Mouse (Mus musculus) regulatory T cell (primary cell): Measurements from ENCODE around the gene Zbtb34.

Experiments
- in situ Hi-C: fragments of 300-600 bp; cut with MboI, MseI; formaldehyde crosslinking; loops from one replicate; pipeline ENCODE4 v1.15.1; 2025; ENCODE audit warnings: high pct_unique_total_duplicates

Zbtb34 gene

DNA sequence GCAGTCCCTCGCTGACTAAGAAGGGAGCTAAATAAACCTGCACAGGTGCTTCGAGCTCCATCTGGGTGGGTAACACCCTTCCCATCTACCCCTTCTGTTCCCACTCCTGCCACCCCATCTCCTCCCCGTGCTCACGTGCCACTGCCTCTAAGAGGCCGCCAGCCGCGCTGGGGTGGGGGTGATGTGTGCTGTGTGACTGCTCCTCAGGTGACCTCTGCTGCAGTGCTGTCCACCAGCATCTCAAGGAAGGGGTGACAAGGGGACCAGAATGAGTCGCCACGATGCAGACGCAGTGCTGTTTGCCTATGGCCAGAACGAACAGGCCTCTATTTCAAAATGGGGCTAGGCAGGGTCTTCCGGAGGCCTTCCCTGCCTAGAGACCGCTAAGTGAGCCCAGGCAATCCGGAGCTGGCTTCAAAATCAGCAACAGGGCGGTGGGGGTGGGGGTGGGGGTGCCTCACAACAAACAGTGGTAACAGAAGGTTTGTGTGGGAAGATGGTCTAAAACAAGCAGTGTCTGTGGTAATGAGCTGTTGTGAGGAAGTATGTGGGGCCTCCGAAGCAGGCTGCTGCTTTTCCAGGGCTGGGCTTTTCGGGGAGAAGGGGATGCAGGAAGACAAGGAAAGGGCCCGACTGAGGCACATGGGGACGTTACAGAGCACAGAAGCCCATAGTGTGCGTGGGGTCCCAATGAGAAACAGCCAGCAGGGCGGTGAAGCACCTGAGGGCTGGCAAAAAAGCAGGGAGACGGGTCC lies 18.2 kb upstream of the Zbtb34 start:
- in situ Hi-C loops, result no loop called here

DNA sequence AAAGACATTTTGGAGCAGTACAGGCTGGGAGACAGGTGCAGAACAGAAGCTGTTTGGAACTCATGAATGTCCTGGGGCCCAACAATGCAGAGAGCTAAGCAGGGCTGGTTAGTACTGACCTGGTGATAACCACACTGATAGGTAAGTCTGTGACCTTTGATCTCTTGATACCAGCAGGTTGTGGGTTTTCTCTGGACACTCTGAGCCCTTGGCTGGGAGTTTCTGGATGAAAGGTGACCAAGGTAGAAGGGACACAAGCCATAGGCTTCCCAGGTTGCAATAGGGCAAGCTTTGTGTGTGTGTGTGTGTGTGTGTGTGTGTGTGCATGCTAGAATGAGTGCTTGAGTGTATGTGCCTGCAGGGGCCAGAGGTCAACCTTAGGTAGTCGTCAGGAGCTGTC lies 15.7 kb upstream of the Zbtb34 start:
- in situ Hi-C loops, result no loop called here

DNA sequence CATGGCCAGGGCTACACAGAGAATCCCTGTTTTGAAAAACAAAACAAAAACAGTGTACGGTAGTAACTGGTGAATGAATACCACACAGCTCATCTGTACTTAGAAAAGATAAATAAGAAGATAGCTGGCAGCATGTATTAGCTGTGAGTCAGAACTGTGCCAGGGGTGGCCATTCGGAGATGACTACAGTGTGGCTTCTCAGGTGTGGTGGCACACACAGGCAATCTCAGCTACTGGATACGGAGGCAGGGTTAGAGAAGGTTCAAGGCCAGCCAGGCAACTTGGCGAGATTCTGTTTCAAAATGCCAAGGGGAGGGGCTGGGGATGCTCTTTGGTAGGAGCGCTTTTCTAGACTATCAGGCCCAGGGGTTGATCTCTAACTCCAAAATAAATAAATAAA lies 14.6 kb upstream of the Zbtb34 start:
- in situ Hi-C loops, result no loop called here

DNA sequence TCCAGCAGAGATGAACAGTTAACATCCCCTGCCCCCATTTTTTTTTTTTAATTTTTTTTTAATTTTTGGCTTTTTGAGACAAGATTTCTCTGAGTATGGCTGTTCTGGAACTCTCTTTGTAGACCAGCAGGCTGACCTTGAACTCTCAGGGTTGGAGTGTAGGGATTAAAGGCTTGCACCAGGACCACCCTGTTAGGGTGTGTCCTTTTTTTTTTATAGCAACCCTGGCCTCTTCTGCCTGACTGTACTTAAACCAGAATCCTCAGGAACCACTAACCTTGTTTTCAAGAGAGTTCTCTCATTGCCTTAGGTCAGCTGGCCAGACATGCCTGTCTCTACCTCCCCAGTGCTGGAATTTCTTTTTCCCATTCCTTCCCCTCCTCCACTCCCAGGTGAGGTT lies 13.7 kb upstream of the Zbtb34 start:
- in situ Hi-C loops, result no loop called here

DNA sequence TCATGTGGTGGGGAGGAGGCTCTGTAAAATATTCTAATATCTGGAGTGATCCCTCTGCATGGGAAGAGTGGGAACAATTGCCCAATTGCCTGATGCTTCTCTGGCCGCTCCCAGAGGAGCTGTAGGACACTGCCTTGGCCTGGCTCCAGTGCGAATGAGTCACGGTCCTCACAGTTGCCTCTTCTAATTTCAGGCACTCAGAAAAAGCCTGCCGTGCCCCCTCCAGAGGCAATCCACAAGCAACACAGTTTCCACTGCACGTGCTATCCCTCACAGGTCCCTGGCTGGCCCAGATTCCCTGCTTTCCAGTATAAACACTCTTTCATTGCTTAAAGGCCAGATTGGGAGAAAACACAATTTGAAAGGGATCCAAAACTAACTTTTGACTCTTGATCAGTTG lies 13.2 kb upstream of the Zbtb34 start:
- in situ Hi-C loops, result no loop called here

DNA sequence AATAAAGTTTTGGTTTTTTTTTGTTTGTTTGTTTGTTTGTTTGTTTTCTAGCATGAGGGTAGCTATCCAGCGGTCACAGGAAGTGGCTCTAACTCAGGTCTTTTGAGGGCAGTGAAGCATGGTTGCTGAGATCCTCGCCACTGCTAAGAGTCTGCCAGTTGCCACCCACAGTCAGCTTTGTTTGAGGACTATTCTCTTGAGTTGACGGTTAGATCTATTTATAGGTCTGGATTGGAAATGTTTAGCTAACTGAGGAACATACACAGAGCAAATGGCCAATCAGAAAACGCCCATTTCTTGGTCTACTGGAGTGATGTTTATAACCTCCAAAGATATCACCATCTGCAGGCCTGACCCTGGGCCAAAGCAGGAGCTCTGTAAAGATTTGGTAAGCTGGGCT lies 11.6 kb upstream of the Zbtb34 start:
- in situ Hi-C loops, result no loop called here

DNA sequence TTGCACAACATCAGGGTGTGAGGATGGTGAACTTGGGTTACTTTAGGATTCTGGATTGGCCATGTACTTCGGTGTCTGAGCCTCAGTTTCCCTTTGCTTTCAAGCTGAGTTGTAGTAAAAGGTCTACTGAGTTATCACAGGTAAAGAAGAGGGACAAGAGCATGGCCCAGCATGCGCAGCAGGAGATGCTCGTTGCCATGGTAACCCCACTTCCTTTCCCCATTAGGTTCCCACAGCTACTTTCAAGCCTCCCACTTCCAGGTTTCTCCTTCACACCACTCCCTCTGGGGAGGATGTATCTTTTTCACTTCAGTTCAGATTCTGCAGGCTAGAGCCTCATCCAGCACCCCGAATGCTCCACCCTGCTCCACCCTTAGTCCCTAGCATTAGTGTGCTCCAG lies 9.8 kb upstream of the Zbtb34 start:
- in situ Hi-C loops, result no loop called here

DNA sequence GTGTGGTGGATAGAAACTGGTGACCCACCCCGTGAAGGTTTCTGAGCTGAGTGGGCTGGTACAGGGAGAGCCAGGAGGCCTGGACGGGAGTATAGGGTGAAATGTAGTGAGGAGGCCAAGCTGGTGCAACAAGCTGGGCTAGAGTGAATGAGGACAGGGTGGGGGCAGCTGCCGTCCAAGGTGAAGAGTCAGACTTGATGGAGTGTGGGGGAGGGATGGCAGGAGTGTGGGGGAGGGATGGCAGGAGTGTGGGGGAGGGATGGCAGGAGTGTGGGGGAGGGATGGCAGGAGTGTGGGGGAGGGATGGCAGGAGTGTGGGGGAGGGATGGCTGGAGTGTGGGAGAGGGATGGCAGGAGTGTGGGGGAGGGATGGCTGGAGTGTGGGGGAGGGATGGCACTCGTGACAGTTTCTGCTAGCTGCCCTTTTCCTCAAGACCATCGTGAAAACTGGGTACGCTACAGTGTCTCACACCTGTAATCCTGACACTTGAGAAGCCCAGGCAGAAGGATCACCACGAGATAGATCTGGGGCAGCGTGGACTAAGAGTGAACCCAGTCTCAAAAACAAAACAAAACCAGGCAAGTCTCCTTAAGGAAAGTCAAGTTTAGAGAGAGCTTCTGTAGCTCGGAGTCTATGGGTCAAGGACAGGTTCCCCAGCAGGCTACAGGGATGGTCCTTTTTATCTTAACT lies 9.0 kb upstream of the Zbtb34 start:
- in situ Hi-C loops, result no loop called here

DNA sequence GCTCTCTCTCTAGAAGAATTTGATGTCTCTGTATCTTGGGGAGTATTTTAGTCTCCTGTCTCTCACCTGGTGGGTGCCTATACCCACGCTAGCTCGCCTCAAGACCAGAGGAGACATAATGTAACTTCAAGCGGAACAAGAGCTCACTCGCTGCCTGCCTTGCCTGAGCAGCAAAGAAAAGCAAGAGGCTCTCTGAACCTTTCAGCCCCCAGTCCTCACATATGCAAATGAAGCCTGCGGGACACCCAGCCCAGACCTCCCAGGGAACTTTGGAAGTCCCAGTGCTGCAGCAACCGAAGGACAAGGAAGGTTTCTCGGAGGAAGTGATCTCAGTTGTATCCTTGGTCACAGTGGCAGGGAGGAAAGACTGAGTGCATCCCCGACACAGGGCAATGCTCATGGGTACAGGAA lies 8.4 kb upstream of the Zbtb34 start:
- in situ Hi-C loops, result no loop called here

DNA sequence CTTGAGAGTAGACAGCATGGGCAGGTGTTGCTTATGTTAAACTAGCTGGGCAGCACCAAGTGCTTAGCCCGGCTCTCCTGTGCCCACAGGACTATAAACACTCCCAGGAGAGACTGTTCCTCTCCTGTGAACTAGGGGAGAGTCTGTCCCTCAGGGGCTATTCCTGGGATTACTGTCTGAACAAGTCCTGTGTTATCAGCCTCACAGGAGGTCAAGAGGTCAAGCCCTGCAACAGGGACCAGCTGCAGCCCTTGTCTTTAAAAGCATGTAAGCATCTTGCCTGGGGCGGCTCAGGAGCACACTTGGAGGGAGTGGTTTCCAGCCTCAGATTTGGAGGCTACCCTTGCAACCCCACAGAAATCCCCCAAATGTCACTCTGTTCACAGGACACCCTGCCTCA lies 7.3 kb upstream of the Zbtb34 start:
- in situ Hi-C loops, result no loop called here

DNA sequence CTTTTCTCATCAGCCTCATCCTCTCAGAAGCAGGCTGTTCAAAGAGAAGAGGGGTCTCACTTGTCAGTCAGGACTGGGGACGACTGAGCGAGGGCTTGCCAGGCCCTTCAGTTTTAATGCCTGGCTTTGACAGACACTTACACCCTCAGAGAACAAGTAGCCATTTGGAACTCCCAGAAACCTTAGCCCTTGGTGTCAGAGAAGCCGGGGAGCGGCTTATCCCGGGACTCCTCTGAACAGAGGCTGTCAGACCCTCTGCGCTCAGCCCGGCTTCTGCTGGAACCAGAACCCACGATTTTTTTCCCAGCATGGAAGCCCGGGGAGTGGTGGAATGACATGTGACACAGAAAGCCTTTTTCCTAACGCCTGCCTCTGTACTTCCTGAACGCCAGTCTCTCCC lies 6.1 kb upstream of the Zbtb34 start:
- in situ Hi-C loops, result no loop called here

DNA sequence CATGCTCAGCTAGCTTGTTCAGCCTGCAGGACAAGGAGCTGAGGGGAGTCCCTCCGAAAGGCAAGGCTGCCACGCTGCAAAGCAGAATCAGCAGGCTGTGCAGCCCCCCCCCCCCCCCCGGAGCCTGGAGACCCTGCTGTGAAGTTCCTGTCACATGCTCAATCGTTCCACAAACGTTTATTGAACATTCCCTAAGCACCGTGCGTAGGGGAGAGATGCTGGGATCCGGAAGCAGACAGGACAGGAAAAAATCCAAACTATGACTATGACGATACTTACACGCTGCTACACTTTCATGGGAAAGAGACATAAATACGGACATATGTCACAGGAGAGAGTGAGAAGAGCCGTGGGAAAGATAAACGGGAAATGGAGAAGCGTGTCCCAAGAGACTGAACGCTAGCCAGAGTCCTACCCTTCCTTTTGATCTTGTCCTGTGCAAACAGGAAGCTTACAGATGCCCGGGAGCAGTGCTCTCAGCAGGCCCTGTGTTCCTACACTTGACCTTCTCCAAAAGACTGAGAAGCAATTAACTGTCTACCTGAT lies 5.0 kb upstream of the Zbtb34 start:
- in situ Hi-C loops, result no loop called here

DNA sequence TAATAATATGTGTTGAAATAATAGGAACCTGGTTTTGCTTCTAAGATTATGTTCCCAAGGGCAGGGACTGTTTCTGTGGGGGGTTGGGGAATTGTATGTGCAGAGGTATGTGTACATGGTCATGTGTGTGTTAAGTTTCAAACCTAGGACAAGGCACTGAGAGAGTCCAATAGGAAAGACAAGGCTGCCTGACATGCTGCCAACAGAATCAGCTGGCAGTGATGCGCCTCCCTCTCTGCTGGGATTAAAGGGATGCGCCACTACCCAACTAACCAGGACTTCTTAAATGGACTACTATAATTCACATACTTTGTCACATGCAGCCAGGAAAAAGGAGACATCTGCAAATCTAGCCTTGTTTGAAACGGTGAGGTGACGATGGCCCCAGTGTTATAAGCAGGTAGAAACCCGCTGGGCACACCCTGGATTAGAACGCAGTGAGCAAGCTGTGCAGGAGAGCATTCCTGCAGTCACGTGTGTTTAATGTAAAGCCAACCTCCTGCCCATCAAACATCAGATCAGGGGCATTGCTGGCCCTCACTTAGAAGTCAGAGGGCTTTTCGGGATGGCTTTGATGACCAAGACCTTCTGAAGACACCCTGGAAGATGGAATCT lies 4.0 kb upstream of the Zbtb34 start:
- in situ Hi-C loops, result no loop called here

DNA sequence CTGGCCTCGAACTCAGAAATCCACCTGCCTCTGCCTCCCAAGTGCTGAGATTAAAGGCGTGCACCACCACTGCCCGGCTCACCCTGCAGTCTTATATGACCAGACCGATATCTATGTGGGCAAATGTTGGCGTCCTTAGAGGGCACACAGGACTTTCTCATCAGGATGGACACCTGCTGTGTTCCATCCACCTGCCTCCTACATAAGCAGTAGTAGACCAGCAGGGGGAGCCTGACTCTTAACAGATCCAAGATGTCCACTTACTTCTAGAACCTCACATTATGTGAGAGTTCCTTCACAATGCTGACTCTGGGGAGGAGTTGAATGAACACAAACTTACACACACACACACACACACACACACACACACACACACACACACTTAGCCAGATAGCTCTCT lies 1.8 kb upstream of the Zbtb34 start:
- in situ Hi-C loops, result no loop called here

DNA sequence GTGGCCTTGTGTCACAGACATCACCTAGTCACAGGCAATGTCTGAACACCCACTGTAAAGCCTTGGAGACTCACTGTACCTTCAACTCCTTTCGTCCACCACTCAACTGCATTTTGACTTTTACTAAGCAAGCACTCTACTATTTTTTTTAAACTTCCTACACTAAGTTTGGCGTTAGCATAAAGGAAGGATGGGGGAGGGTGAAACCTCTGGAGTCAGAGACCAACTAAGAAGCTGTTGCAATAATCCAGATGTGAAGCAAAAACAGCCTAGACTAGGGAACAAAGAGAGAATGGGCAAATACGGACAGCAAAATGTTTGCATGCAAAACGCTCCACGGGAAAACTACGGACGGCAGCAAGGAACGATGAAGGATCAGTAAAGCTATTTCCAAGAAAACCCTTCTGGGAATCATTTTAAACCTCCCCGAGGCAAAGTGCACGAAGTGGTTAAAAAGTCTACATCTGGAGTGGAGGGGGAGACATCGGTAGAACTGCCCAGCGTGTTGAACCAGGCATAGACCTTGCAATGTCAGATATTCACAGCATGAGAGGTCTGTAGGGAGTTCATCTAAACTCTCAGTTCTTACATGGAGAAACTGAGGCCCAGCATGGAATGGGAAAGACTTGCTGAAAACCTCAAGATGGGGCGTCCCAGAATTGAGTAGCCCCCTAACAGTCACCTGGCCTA lies 898 bp downstream of the Zbtb34 start:
- in situ Hi-C loops, result no loop called here

DNA sequence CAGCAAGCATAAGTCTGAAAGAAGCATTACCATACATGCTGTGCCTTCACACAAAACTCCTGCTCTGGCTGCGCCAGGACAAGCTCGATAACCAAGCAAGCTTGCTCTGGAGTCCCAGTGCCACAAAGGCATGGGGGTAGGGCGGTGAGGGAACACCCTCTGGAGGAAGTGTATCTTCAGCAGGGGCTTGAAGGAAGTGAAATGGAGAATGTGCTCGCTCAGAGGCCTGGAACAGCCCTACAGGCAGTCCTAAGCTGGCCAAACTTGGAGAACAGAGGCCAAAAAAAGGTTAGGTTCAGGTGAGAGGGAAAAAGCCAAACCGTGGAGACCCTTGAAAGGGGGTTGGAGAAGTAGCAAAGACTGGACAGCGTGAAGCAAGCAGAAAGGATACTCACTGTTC lies 1.8 kb downstream of the Zbtb34 start:
- in situ Hi-C loops, result no loop called here

DNA sequence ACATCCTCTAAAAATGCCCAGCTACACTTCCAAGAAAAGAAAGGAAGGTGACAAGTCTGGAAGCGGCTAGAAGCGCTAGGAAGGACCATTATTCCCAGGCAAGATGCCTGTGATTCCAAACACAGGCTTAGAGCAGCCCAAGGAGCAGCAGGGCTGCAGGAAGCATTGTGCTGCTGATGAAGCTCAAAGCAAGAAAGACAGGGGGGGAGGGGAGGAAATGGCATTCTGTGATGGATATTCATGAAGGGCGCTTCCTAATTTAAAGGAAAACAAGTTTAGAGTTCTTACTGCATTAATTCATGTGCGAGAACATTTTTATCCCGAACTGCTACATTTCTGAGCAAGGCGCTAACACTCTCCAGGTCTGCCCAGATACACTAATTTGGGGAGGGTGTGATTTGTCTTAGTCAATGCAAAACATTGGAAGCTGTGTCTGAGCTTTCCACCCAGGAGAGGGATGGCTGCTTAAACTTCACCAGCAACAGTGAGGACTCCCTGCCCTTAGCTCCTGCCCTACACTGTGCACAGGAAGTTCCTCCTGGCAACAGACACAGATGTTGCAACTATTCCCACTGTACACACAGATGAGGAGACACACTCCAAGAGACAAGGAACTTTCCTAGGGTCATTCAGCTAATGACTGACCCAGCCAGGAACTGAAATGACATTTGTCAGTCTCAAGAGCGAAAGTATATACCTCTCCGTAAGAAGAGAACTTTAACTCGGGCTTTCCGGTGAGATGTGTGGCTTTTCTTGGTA lies 4.3 kb downstream of the Zbtb34 start:
- in situ Hi-C loops, result no loop called here

DNA sequence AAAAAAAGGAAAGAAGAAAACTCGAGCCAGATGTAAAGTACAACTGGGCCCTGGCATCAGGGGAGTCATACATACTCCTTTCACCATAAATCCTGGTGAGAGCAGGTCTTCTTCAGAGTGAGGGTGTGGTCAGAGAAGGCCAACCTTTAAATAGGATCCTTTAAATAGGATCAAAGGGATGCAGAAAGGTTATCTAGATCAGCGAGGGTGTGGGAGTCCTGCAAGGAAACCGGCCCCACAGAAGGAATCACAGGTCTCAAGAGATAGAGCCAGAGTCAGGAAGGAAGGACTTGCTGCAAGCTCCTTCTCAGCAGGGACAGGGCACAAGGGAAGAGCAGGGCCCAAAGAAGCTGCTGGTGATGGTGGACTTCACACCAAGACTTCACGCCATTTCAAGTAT lies 13.7 kb downstream of the Zbtb34 start:
- in situ Hi-C loops, result no loop called here

DNA sequence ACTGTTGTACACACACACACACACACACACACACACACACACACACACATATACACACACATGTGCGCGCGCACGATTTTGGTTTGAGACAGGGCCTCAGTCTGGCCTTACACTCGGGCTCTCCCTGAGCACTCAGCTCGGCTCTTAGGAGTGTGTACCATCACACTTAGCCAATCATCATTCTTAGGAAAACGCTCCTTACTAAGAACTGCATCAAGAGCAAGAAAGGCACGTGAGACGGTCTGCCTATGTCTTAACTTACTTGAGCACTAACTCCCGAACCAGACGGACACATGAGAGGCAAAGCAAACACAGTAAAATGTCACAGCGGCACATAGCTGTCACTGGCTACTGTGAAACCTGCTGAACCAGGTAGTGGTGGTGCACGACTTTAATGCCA lies 17.1 kb downstream of the Zbtb34 start:
- in situ Hi-C loops, result no loop called here

DNA sequence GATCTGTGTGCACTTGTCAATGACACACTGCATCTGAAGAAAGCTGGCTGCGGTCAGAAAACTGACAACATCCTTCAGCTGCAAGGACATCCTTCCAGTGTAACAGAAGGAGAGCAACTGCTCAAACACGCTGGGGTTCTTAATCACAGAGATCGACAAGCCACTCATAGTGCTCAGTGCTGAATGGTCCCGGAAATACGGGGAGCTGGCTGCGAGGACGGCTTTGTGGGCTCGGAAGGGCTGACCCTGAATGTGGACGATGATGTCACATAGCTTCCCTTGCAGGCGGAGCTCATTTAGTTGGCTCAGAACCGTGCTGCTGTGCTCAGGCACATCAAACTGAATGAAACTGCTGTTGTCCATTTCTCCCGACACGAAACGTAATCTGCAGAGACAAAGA lies 19.0 kb downstream of the Zbtb34 start:
- in situ Hi-C loops, result no loop called here

DNA sequence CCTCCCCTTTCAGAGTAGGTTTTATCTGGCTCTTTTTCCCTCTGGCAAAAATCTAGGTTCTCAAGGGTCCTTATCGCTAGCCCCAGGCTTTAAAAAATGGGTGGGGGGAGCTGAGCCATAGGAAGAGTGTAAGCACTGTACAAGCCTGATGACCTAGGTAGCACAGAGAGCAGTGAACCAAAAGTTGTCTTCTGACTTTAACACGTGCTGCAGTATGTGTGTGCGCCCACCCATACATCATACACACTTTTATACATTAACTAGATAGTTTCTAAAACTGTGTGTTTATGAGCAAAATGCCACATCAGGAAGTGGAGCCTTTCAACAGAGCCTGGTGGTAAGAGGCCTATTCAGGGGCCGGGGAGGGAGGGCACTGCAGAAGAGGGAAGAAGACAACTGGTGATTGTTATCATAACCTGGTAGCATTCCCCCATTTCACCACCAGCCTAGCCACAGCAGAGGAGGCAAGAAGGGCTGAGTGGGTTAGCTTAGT lies 27.6 kb downstream of the Zbtb34 start:
- in situ Hi-C loops, result no loop called here
